ENCODE assay signal across 8 mouse cellular contexts in genomic region chr1:87184751-87185139, GRCm38 (mm10). TPM values are rescaled to one million over a fixed set of nuclear protein-coding genes. Genes with fewer than 3 reads are reported as not detected.
DNase-seq lines count a peak whose midpoint lies in the region; ATAC-seq and TF ChIP-seq lines count a peak whose summit lies in the region.

No protein-coding gene starts in this region.

- TF ChIP-seq POLR2A in heart, adult 2 months (IDR thresholded peaks at IDR 0.05; ENCODE audit: insufficient read depth, low read depth, low read length), result no peak
- TF ChIP-seq POLR2A in kidney, adult 2 months (IDR thresholded peaks at IDR 0.05; ENCODE audit: low read depth, low read length), result no peak

- no peak for TF ChIP-seq EP300 in heart, adult 2 months (IDR thresholded peaks at IDR 0.05; ENCODE audit: insufficient read depth, low read depth, low read length)

- intact Hi-C loops in heart, adult 2 months (cut with DNase I), result loop anchor here (1.0 to 10.0 kb wide), 4 partner anchors 10 to 532 kb away; no protein-coding TSS in a partner anchor

- TF ChIP-seq CTCF in heart, adult 2 months (IDR thresholded peaks at IDR 0.05), result peak; percentile 74
- TF ChIP-seq CTCF in kidney, adult 2 months (conservative IDR thresholded peaks at IDR 0.05; ENCODE audit: insufficient read depth, insufficient read length, low read depth, low read length), result peak; percentile 77

- peak; percentile 79 for DNase-seq in 3T3-L1 (ENCODE audit: low read depth, low spot score)
- DNase-seq in adrenal gland, postnatal 10 days, result peak; percentile 87
- peak; percentile 68 for DNase-seq in embryonic facial prominence, embryonic 10.5 days (ENCODE audit: low spot score)
- peak; percentile 64 to 77 for DNase-seq in heart, adult 2 months
- DNase-seq in kidney, adult 2 months, result peak; percentile 76
- DNase-seq in spleen, postnatal 14 days (ENCODE audit: low spot score in 2 of 2), result peak; percentile 22 to 52

- H3K79me2 ChIP-seq in heart, adult 2 months (replicated peaks; ENCODE audit: control insufficient read depth, insufficient read depth, low read length), result no peaks in the 10 kb centered on the region

- 11% methylated on average over 20 of the region's 20 CpGs for WGBS in embryonic facial prominence, embryonic 10.5 days
- WGBS in heart, adult 2 months, result 11% methylated on average over 20 of the region's 20 CpGs
- 8% methylated on average over 20 of the region's 20 CpGs for WGBS in kidney, adult 2 months
- WGBS in limb, embryonic 12.5 days, result 10% methylated on average over 20 of the region's 20 CpGs
- WGBS in midbrain, embryonic 16.5 days, result 7% methylated on average over 20 of the region's 20 CpGs

- ATAC-seq in limb, embryonic 12.5 days (ENCODE audit: insufficient number of reproducible peaks, insufficient read depth, low FRiP score, low TSS enrichment, low read depth), result no peak
- peak; percentile 52; the same call in 1 of the 2 replicates for ATAC-seq in midbrain, embryonic 16.5 days

- H3K4me1 ChIP-seq in embryonic facial prominence, embryonic 10.5 days, result peaks cover 38% of the 10 kb centered on the region
- peaks cover 2% of the 10 kb centered on the region for H3K4me1 ChIP-seq in heart, adult 2 months (ENCODE audit: control insufficient read depth, insufficient read depth, low read length)
- H3K4me1 ChIP-seq in kidney, adult 2 months (ENCODE audit: control insufficient read depth, insufficient read depth, low read length), result no peaks in the 10 kb centered on the region
- peaks cover 10% of the 10 kb centered on the region; the same call in 1 of the 2 replicates for H3K4me1 ChIP-seq in limb, embryonic 12.5 days (replicated peaks)
- peaks cover 12% of the 10 kb centered on the region for H3K4me1 ChIP-seq in midbrain, embryonic 16.5 days (ENCODE audit: control insufficient read depth, insufficient read depth, low read length)

- H3K9me3 ChIP-seq in embryonic facial prominence, embryonic 10.5 days, result no peaks in the 10 kb centered on the region
- H3K9me3 ChIP-seq in limb, embryonic 12.5 days, result no peaks in the 10 kb centered on the region
- no peaks in the 10 kb centered on the region for H3K9me3 ChIP-seq in midbrain, embryonic 16.5 days (replicated peaks; ENCODE audit: control insufficient read depth, low read length, poor library complexity, severe bottlenecking)

- no peak overlapping the region for H3K9ac ChIP-seq in heart, adult 2 months (ENCODE audit: low read depth, low read length)
- H3K9ac ChIP-seq in limb, embryonic 12.5 days (replicated peaks), result no peak overlapping the region
- peak overlapping the region; percentile 10; the same call in 1 of the 2 replicates for H3K9ac ChIP-seq in midbrain, embryonic 16.5 days (ENCODE audit: low read depth, low read length)

- peak overlapping the region; percentile 15; the same call in 1 of the 2 replicates for H3K4me2 ChIP-seq in limb, embryonic 12.5 days
- peak overlapping the region; percentile 42 for H3K4me2 ChIP-seq in midbrain, embryonic 16.5 days (ENCODE audit: low read length)

- H3K4me3 ChIP-seq in embryonic facial prominence, embryonic 10.5 days, result peak overlapping the region; percentile 16; the same call in 1 of the 2 replicates
- no peak overlapping the region for H3K4me3 ChIP-seq in heart, adult 2 months
- no peak overlapping the region for H3K4me3 ChIP-seq in kidney, adult 2 months (ENCODE audit: insufficient read depth, low read depth, low read length)
- no peak overlapping the region for H3K4me3 ChIP-seq in limb, embryonic 12.5 days (replicated peaks)
- peak overlapping the region; percentile 18; the same call in 1 of the 2 replicates for H3K4me3 ChIP-seq in midbrain, embryonic 16.5 days (ENCODE audit: low read depth, low read length)

- peaks cover 97% of the 10 kb centered on the region for H3K27me3 ChIP-seq in embryonic facial prominence, embryonic 10.5 days (replicated peaks; ENCODE audit: low read depth, poor library complexity, severe bottlenecking)
- H3K27me3 ChIP-seq in heart, adult 2 months (ENCODE audit: control insufficient read depth, insufficient read depth, low read length), result peaks cover 5% of the 10 kb centered on the region; the same call in 1 of the 2 replicates
- H3K27me3 ChIP-seq in kidney, adult 2 months (replicated peaks; ENCODE audit: control insufficient read depth, insufficient read depth, low read length), result 0 out of 2 replicates have a peak, but pooled peaks cover 1% of the 10 kb centered on the region
- peaks cover 96% of the 10 kb centered on the region for H3K27me3 ChIP-seq in limb, embryonic 12.5 days
- peaks cover 40% of the 10 kb centered on the region for H3K27me3 ChIP-seq in midbrain, embryonic 16.5 days (ENCODE audit: control insufficient read depth, insufficient read depth, low read depth, low read length)

- no peak overlapping the region for H3K27ac ChIP-seq in embryonic facial prominence, embryonic 10.5 days (replicated peaks)
- H3K27ac ChIP-seq in heart, adult 2 months, result no peak overlapping the region
- no peak overlapping the region for H3K27ac ChIP-seq in kidney, adult 2 months (ENCODE audit: insufficient read depth, low read depth, low read length)
- no peak overlapping the region for H3K27ac ChIP-seq in limb, embryonic 12.5 days
- H3K27ac ChIP-seq in midbrain, embryonic 16.5 days (ENCODE audit: low read length), result no peak overlapping the region

- H3K36me3 ChIP-seq in embryonic facial prominence, embryonic 10.5 days (replicated peaks), result no peaks in the 10 kb centered on the region
- no peaks in the 10 kb centered on the region for H3K36me3 ChIP-seq in heart, adult 2 months (ENCODE audit: control insufficient read depth, insufficient read depth, low read length)
- no peaks in the 10 kb centered on the region for H3K36me3 ChIP-seq in kidney, adult 2 months (ENCODE audit: control insufficient read depth, insufficient read depth, low read length)
- no peaks in the 10 kb centered on the region for H3K36me3 ChIP-seq in limb, embryonic 12.5 days
- no peaks in the 10 kb centered on the region for H3K36me3 ChIP-seq in midbrain, embryonic 16.5 days (ENCODE audit: control insufficient read depth, insufficient read depth, low read length)

RNA-seq across cellular contexts. Expression of gene Prss56, which starts 1.6 kb away (rescaled TPM):
- total RNA-seq in adrenal gland, postnatal 10 days (2021), result not detected
- 0.71 and 0.94 TPM in 2 replicates for polyA plus RNA-seq in embryonic facial prominence, embryonic 10.5 days (2016; fragmentation: Nextera tagmentation; extraction: Ambion mirVana)
- not detected for total RNA-seq in heart, adult 2 months (2021)
- polyA plus RNA-seq in heart, adult 2 months (2012; rRNA removed), result not detected in 2 replicates
- not detected in 2 replicates for polyA plus RNA-seq in kidney, adult 2 months (2012; rRNA removed)
- not detected in 2 replicates for polyA plus RNA-seq in limb, embryonic 12.5 days (2016; fragmentation: Nextera tagmentation; extraction: Ambion mirVana)
- polyA plus RNA-seq in midbrain, embryonic 16.5 days (2015; fragmentation: Nextera tagmentation; extraction: Ambion mirVana), result 0.34 TPM in 1 of 2 replicates, not detected in the other

RNA-seq across cellular contexts. Expression of gene Chrnd, which starts 5.7 kb away (rescaled TPM):
- total RNA-seq in adrenal gland, postnatal 10 days (2021), result under 1 TPM; 0.27 to 0.97 TPM
- 0.13 and 0.17 TPM in 2 replicates for polyA plus RNA-seq in embryonic facial prominence, embryonic 10.5 days (2016; fragmentation: Nextera tagmentation; extraction: Ambion mirVana)
- total RNA-seq in heart, adult 2 months (2021), result not detected
- not detected in 2 replicates for polyA plus RNA-seq in heart, adult 2 months (2012; rRNA removed)
- not detected in 2 replicates for polyA plus RNA-seq in kidney, adult 2 months (2012; rRNA removed)
- 1.7 and 3.0 TPM in 2 replicates for polyA plus RNA-seq in limb, embryonic 12.5 days (2016; fragmentation: Nextera tagmentation; extraction: Ambion mirVana)
- not detected in 2 replicates for polyA plus RNA-seq in midbrain, embryonic 16.5 days (2015; fragmentation: Nextera tagmentation; extraction: Ambion mirVana)

RNA-seq across cellular contexts. Expression of gene Chrng, which starts 19.7 kb away (rescaled TPM):
- under 1 TPM in 1 of 2 experiments, not detected in 1; 0.30 TPM for total RNA-seq in adrenal gland, postnatal 10 days (2021)
- 0.35 and 0.39 TPM in 2 replicates for polyA plus RNA-seq in embryonic facial prominence, embryonic 10.5 days (2016; fragmentation: Nextera tagmentation; extraction: Ambion mirVana)
- not detected for total RNA-seq in heart, adult 2 months (2021)
- polyA plus RNA-seq in heart, adult 2 months (2012; rRNA removed), result not detected in 2 replicates
- polyA plus RNA-seq in kidney, adult 2 months (2012; rRNA removed), result not detected in 2 replicates
- 10.4 and 11.8 TPM in 2 replicates for polyA plus RNA-seq in limb, embryonic 12.5 days (2016; fragmentation: Nextera tagmentation; extraction: Ambion mirVana)
- not detected in 2 replicates for polyA plus RNA-seq in midbrain, embryonic 16.5 days (2015; fragmentation: Nextera tagmentation; extraction: Ambion mirVana)

RNA-seq across cellular contexts. Expression of gene Ecel1, which starts 28.4 kb away (rescaled TPM):
- 10 to 100 TPM in 1 of 2 experiments, 1 to 10 TPM in 1; 2.4 to 10.1 TPM for total RNA-seq in adrenal gland, postnatal 10 days (2021)
- 1.2 and 3.1 TPM in 2 replicates for polyA plus RNA-seq in embryonic facial prominence, embryonic 10.5 days (2016; fragmentation: Nextera tagmentation; extraction: Ambion mirVana)
- total RNA-seq in heart, adult 2 months (2021), result not detected
- 0.09 and 0.31 TPM in 2 replicates for polyA plus RNA-seq in heart, adult 2 months (2012; rRNA removed)
- 0.07 and 0.39 TPM in 2 replicates for polyA plus RNA-seq in kidney, adult 2 months (2012; rRNA removed)
- 0.29 and 0.56 TPM in 2 replicates for polyA plus RNA-seq in limb, embryonic 12.5 days (2016; fragmentation: Nextera tagmentation; extraction: Ambion mirVana)
- 14.4 and 25.7 TPM in 2 replicates for polyA plus RNA-seq in midbrain, embryonic 16.5 days (2015; fragmentation: Nextera tagmentation; extraction: Ambion mirVana)

RNA-seq across cellular contexts. Expression of gene Eif4e2, which starts 29.0 kb away (rescaled TPM):
- total RNA-seq in adrenal gland, postnatal 10 days (2021), result 10 to 100 TPM; 90.6 to 91.7 TPM
- 175 and 185 TPM in 2 replicates for polyA plus RNA-seq in embryonic facial prominence, embryonic 10.5 days (2016; fragmentation: Nextera tagmentation; extraction: Ambion mirVana)
- 10 to 100 TPM; 44.1 to 47.2 TPM for total RNA-seq in heart, adult 2 months (2021)
- 25.8 and 37.2 TPM in 2 replicates for polyA plus RNA-seq in heart, adult 2 months (2012; rRNA removed)
- 33.0 and 42.7 TPM in 2 replicates for polyA plus RNA-seq in kidney, adult 2 months (2012; rRNA removed)
- polyA plus RNA-seq in limb, embryonic 12.5 days (2016; fragmentation: Nextera tagmentation; extraction: Ambion mirVana), result 170 and 171 TPM in 2 replicates
- 86.6 and 92.5 TPM in 2 replicates for polyA plus RNA-seq in midbrain, embryonic 16.5 days (2015; fragmentation: Nextera tagmentation; extraction: Ambion mirVana)

Comparison
In these comparisons a context has a peak if more than half of its experiments do, and no peak if none do; other contexts are left out.
1. DNase-seq: peak in every context shown above with its lines; median percentile 87 in adrenal gland, postnatal 10 days; 79 in 3T3-L1; 76 in kidney, adult 2 months; 70 in heart, adult 2 months; 68 in embryonic facial prominence, embryonic 10.5 days; 37 in spleen, postnatal 14 days.
2. H3K4me3 ChIP-seq: peak in embryonic facial prominence, embryonic 10.5 days (single experiment) and midbrain, embryonic 16.5 days (single experiment); none in heart, adult 2 months (single experiment), kidney, adult 2 months (single experiment) and limb, embryonic 12.5 days (single experiment).